Mouse (Mus musculus) embryo, embryonic 11.5 days (tissue): ENCODE measurements around the gene Sec24c.

Experiments
- DNase-seq: peaks from one replicate; pipeline ENCODE4 v3.0.0-alpha.2; 2012; ENCODE audit warnings: low read depth, low spot score

Sec24c gene

GRCm38 (mm10) chr14:20659687-20660086, 14.4 kb upstream of the Sec24c start:
- no peak for DNase-seq

DNA sequence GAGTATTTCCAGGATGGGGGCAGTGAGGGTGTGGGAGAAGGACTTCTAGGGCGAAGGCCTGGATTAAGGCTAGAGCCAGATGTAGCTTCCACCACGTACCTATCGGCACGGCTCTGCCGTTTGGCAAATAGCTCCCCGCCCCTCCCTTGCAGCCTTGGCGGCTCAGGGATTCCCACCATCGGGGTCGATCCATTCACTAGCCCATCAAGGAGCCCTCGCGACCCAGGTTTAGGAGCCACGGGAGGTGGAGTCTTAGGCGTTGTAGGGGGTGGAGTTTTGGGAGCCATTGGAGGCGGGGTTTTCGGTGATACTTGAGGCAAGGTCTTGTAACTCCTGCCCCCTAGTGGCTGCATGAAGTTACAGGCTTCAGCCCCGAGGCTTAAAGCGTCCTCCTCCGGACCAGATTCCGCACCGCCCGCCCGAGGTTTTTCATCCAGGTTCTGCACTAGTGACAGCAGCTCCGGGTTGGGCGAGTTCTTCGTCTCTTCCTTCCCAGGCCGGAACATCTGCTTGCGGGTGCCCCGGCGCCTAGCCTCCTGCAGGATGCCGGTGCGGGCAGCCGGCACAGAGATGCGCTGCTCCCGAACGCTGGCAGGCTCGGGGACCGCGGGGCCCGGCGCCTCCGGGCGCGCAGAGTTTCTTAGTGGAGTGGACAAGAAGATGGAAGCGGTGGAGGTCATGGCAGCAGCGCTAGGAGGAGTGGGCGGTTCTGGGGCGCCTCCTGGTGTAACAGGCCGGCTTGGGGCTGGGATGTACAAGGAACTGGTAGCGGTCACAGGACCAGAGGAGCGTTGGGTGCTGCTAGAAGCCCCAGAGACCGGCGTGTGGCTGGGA, 13.1 kb upstream of the Sec24c start:
- peak; percentile 96 for DNase-seq

DNA sequence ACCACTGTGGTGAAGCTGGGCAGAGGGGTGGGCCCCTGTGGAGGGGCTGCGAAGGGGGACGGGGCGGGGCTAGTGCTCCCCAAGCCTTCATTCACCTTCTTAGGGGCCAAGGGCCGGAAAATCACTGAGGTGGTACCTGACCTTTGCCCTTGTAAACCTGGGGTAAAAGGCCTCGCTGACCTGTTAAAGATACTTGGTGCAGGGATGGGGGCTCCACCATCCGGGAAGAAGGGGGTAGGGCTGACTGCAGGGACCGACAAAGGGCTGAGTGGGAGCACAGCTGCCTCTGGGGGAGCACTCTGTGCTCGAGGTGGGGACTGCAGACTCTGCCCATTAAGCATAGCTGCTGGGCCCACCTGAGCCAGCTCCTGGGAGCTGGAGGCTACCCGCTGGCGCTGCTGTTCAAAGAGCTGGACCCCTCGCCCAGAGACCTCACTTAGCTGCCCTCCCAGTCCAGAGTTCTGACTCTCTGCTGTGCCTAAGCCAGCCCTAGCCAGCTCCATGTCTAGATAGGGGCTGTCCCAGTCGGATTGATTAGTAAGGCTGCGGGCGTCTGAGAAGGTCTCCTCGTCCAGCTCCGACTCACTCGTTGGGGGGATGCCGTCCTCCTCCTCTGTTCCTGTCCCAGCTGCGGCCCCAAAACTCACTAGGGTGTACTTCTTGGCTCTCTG, 12.3 kb upstream of the Sec24c start:
- DNase-seq: no peak

GRCm38 (mm10) chr14:20662740-20663139, 11.4 kb upstream of the Sec24c start:
- no peak for DNase-seq

DNA sequence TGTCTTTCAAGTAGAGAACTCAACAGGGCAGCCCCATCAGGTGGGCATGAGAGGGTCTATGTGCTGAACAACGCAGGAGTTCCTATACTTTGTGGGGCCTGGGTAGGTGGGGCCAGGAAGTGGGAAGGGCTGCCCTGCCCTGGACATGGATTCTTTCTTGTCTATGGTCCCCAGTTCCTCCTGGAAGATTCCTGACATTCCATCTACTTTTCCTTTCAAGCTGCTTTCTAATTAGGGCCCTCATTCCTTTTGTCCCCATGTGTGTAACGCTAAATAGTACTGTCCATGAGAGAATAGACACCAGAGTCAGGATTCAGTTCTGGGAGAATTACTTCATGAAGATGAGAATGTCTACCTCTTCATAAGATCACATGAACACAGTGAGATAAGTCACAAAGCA, 10.5 kb upstream of the Sec24c start:
- no peak for DNase-seq

DNA sequence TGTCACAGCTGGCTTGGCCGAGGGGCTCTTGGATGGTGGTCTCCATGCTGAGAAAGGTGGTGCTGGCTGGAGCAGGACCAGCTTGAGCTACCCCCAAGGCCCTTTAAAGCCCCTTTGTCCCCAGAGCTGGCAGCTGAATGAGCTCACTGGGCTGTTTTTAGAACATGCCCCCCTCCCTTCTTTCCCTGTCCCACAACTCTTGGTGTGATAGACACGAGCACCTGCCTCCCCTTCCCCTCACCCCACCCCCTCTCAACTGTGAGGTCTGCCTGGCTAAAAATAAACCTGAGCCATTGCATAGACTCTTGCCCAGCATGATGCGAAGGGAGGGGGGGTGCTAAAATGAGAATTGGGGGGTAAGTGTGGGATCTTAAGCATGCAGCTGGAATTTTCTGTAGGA, 9.7 kb upstream of the Sec24c start:
- no peak for DNase-seq

GRCm38 (mm10) chr14:20667469-20667868, 6.6 kb upstream of the Sec24c start:
- no peak for DNase-seq

DNA sequence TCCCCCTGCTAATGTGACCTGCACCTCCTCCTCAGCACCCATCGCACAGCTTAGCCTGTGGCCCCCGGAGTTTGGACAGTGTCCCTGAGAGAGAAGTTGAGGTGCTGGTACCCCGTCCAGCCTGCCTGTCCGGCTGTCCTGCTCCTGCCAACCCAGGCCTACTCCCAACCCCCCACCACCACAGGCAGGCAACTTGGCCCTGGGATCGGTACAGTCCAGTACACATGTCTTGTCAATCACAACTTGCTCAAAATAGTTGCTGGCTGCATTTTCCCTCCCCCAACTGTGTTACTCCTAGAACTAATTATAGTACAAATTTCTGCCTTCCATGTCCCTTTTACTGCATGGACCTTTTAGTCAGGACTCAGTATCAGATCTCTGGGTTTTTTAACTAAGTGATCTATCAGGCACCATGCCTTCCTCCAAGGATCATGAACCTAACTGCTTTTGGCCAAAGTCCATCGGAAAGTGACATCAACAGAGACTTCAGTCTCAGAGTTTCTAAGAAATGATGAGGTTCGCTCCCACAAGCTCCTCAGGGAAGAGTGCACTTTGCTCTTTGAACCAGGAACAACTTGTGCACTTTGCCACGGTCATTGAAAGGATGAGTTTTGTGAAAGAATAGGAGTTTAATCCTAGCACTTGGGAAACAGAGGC, 5.8 kb upstream of the Sec24c start, which contains the start of gene Synpo2l:
Synpo2l (minus strand) TSS at position 201 of the 657 bp plus-strand sequence.
- no peak for DNase-seq

DNA sequence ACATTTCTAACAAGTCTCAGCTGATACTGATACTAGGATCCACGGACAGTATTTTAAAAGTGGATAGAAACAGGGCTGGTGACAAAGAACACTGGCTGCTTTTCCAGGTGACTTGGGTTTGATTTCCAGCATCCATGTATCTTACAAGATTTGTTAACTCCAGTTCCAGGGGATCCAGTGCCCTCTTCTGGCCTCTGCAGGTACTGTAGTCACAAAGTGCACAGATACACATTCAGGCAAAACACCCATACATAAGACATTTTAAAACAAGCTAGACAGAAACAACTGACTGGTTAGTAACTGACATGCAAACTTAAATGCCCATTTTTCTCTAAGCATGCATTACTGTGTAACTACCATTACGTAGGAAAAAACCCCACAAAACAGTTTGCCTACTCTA, 1.1 kb upstream of the Sec24c start:
- peak; percentile 24 for DNase-seq

DNA sequence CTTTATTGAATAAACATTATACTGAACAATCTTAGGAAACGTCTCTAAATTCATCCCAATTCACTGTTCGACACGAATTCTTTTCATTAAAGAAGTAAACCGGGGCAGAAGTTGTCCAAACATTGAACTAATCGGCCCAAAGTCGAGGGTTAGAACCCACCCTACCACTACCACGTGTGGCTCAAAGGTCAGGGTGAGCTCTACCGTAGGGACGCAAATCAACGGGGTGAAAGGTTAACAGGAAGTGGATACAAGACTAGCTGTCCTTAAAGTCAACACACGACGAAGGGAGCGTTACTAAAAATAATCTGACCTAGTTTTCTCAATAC, 409 bp upstream of the Sec24c start:
- DNase-seq: no peak

DNA sequence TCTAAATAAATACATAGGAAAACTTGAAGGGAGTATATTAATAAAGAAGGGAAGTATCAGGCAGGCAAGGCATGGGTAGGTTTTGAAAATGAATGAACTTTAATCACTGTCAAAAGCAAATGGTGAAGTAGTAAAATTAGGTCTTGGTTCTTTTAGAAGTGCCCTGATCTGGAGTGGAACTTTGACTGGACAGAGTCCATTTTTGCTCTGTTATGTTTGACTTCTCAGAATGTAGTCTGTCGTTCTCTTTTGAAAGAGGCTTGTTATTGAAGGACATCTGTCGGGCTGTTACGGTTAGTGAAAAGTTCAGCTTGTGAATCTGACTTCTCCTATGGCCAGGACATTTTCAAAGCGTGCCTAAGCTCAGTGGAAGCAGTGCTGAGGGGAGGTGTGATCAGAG, 3.8 kb downstream of the Sec24c start:
- no peak for DNase-seq

DNA sequence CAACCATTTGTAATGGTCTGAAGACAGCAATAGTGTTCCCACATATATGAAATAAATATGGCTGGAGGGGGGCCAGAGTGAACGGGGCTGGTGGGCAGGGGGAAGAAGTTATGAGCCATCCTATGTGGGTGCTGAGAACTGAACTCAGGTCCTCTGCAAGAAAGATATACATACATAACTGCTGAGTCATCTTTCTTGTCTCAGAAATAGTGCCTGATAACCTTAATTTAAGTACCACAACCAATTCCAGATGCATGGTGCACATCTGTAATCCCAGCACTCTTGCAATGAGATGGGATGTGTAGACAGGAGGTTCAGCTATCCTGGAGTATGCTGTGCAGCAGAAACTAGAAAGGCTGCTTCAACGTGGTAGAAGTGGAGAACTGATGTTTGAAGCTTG, 7.6 kb downstream of the Sec24c start:
- DNase-seq: no peak

GRCm38 (mm10) chr14:20682498-20682897, 8.4 kb downstream of the Sec24c start:
- DNase-seq: no peak

GRCm38 (mm10) chr14:20686576-20686975, 12.5 kb downstream of the Sec24c start:
- no peak for DNase-seq

GRCm38 (mm10) chr14:20689009-20689408, 14.9 kb downstream of the Sec24c start:
- no peak for DNase-seq

DNA sequence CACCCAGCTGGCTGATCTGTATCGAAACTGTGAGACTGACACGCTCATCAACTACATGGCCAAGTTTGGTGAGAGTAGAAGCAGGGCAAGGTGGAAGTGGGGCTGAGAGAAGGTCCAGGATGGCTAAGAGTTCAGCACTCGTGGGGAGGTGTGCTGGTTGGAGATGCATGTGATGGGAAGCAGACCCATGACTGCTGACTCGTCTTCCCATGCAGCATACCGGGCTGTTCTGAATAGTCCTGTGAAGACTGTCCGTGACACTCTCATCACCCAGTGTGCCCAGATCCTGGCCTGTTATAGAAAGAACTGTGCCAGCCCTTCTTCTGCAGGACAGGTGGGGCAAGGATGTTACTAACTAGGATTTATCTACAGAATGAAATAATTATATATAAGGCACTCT, 17.7 kb downstream of the Sec24c start:
- no peak for DNase-seq

- DNase-seq: no peak
These were observed 19.5 kb downstream of the Sec24c start for GRCm38 (mm10) chr14:20693589-20694101.

GRCm38 (mm10) chr14:20694185-20694883, 20.2 kb downstream of the Sec24c start:
- no peak for DNase-seq

DNA sequence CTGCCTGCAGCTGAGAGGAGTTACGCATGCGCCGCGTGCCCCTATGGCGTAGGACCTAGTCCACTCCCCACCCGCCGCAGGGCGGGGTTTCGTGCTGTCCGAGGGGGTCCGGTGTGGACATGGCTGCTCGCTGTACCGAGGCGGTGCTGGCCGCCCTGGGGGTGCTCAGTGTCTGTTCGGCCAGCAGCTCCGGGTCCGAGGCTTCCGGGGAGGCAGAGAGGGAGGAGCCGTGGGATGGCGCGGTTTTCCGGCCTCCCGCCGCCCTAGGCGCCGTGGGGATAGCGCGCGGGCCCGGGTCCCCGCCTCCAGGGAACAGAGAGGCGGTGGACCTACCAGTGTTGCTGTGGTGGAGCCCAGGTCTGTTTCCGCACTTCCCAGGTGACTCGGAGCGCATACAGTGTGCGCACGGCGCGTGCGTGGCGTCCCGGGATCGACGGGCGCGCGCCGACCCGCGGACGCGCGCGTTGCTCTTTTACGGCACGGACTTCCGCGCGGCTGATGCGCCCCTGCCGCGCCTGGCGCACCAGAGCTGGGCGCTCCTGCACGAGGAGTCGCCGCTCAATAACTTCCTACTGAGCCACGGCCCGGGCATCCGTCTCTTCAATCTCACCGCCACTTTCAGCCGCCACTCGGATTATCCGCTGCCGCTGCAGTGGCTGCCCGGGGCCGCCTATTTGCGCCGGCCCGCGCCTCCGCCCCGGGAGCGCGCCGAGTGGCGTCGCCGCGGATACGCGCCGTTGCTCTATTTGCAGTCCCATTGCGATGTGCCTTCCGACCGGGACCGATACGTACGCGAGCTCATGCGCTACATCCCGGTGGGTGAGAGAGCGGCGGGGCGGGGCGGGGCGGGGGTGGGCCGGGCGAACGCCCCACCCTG, 21.0 kb downstream of the Sec24c start, which contains the start of gene Fut11:
Fut11 (plus strand) TSS at position 85 of the 877 bp plus-strand sequence.
- peak; percentile 74 for DNase-seq

GRCm38 (mm10) chr14:20695761-20696520, 21.8 kb downstream of the Sec24c start:
- no peak for DNase-seq
